Mouse (Mus musculus) bone marrow, adult 2 months (tissue): ENCODE results near the gene Dnajc14.

Source experiments
- CTCF ChIP-seq: fragments of 200-500 bp; IDR thresholded peaks from 2 replicates; pipeline ENCODE4 v1.5.1; 2011; ENCODE audit warnings: low read length, control low read depth; ENCODE audit not compliant: control insufficient read depth, insufficient read depth
- POLR2A ChIP-seq: fragments of 200-500 bp; IDR thresholded peaks from 2 replicates; pipeline ENCODE4 v1.6.1; 2011; ENCODE audit warnings: low read depth, mild to moderate bottlenecking, control low read depth, low read length, borderline replicate concordance; ENCODE audit not compliant: control insufficient read depth

DNA sequence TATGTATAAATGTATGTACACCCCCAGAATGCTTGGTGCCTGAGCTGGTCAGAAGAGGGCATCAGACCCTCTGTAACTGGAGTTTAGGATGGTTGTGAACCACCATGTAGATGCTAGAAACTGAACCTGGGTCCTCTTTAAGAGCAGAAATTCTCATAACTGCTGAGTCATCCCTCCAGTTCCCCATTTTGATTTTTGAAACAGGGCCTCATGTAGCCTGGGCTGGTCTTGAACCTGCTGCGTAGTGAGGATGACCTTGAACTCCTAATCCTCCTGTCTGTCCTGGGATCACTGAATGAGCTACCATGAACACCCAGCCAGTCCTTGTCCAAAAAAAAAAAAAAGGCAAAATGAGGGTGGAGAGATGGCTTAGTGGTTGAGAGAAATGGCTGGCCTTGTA, 10.6 kb upstream of the Dnajc14 start:
- TF ChIP-seq CTCF (no peak), POLR2A (no peak)
